Mouse (Mus musculus) thymus, adult 2 months (tissue): Measurements from ENCODE around the gene Vps18.

Experiments used
- CTCF ChIP-seq: fragments of 200-500 bp; IDR thresholded peaks from 2 replicates; pipeline ENCODE4 v1.5.1; 2012; ENCODE audit warnings: mild to moderate bottlenecking, control low read depth, low read length, moderate library complexity, borderline replicate concordance; ENCODE audit not compliant: control insufficient read depth, poor library complexity, insufficient read depth; ENCODE audit errors: extremely low read depth
- POLR2A ChIP-seq: fragments of 200-500 bp; IDR thresholded peaks from 2 replicates; pipeline ENCODE4 v1.6.1; 2012; ENCODE audit warnings: mild to moderate bottlenecking, low read length, control low read depth, moderate library complexity; ENCODE audit not compliant: control insufficient read depth, poor library complexity, insufficient read depth; ENCODE audit errors: extremely low read depth

- no peak for TF ChIP-seq CTCF
- no peak for TF ChIP-seq POLR2A
Observed at GRCm38 (mm10) chr2:119327942-119328526, 39.5 kb downstream of the Vps18 start.
